Mouse (Mus musculus) cerebellum, postnatal 4 days (tissue): ENCODE measurements around the gene Nmu.

Experiments
- DNase-seq, 2 experiments: peaks; one replicate each; pipeline ENCODE4 v3.0.0; 2022; ENCODE audit warnings: low spot score in 2 of 2, mixed read lengths in 1 of 2

The Nmu gene

GRCm38 (mm10) chr5:76321249-76322196 is 42.1 kb downstream of the Nmu start:
- DNase-seq, result no peak

GRCm38 (mm10) chr5:76308206-76308605 is 55.4 kb downstream of the Nmu start:
- DNase-seq, result no peak

- no peak for DNase-seq
Observed at GRCm38 (mm10) chr5:76306261-76306660, 57.3 kb downstream of the Nmu start.

- DNase-seq, result no peak
Observed at GRCm38 (mm10) chr5:76305616-76306015, 58.0 kb downstream of the Nmu start.

- peak; percentile 74 to 91 for DNase-seq
Observed at GRCm38 (mm10) chr5:76304452-76305341, 58.9 kb downstream of the Nmu start, which contains the start of gene Clock. TSS of gene Clock (minus strand) at chr5:76304792.

GRCm38 (mm10) chr5:76303745-76304451 is 59.7 kb downstream of the Nmu start:
- DNase-seq, result peak; percentile 67 to 79

GRCm38 (mm10) chr5:76303379-76303744 is 60.2 kb downstream of the Nmu start:
- DNase-seq, result no peak

GRCm38 (mm10) chr5:76302009-76302408 is 61.6 kb downstream of the Nmu start:
- no peak for DNase-seq

GRCm38 (mm10) chr5:76289234-76289691 is 74.3 kb downstream of the Nmu start:
- DNase-seq, result no peak

- DNase-seq, result no peak
Observed at GRCm38 (mm10) chr5:76288256-76288655, 75.3 kb downstream of the Nmu start.

GRCm38 (mm10) chr5:76287062-76287461 is 76.5 kb downstream of the Nmu start:
- no peak for DNase-seq

GRCm38 (mm10) chr5:76285699-76286098 is 77.9 kb downstream of the Nmu start:
- DNase-seq, result no peak

GRCm38 (mm10) chr5:76283890-76284289 is 79.7 kb downstream of the Nmu start:
- no peak for DNase-seq
